Mouse (Mus musculus) lung, postnatal 0 days (tissue): Measurements from ENCODE around the gene Cemip.

Experiments
- CTCF ChIP-seq: IDR thresholded peaks from 2 replicates; pipeline ENCODE4 v1.5.1; 2016; ENCODE audit warnings: antibody characterized with exemption, mild to moderate bottlenecking
- EP300 ChIP-seq: IDR thresholded peaks from 2 replicates; pipeline ENCODE4 v1.6.1; 2016; ENCODE audit warnings: antibody characterized with exemption, mild to moderate bottlenecking, control low read depth

- TF ChIP-seq EP300 (no peak), CTCF (no peak)
Observed at GRCm38 (mm10) chr7:84032831-84033230, 53.5 kb downstream of the Cemip start.
